Mouse (Mus musculus) heart, adult 2 months (tissue): ENCODE results near the gene Paqr4. TPM values are rescaled to one million over a fixed set of nuclear protein-coding genes. Genes with fewer than 3 reads are reported as not detected.
A peak's percentile ranks its signal among the peaks of the same experiment; 100 is the strongest.

ENCODE experiments used
- DNase-seq, 2 experiments: peaks; one replicate each; pipeline ENCODE4 v3.0.0; 2021
- H3K27ac ChIP-seq: fragments of 200-600 bp; 2 replicates; pipeline ENCODE4 v1.8.1; 2022
- H3K27me3 ChIP-seq: fragments of 200-500 bp; 2 replicates; pipeline ENCODE4 v1.6.1; 2012; ENCODE audit warnings: mild to moderate bottlenecking, low read length, inconsistent platforms, mixed read lengths; ENCODE audit not compliant: control insufficient read depth, insufficient read depth
- H3K36me3 ChIP-seq: fragments of 200-500 bp; 2 replicates; pipeline ENCODE4 v1.6.1; 2012; ENCODE audit warnings: low read length, inconsistent platforms; ENCODE audit not compliant: control insufficient read depth, insufficient read depth
- H3K4me1 ChIP-seq: fragments of 200-500 bp; 2 replicates; pipeline ENCODE4 v1.6.1; 2011; ENCODE audit warnings: low read length; ENCODE audit not compliant: control insufficient read depth, insufficient read depth
- H3K4me3 ChIP-seq: fragments of 200-600 bp; 2 replicates; pipeline ENCODE4 v1.8.1; 2022
- H3K79me2 ChIP-seq: fragments of 200-500 bp; replicated peaks from 2 replicates; pipeline ENCODE4 v1.6.1; 2012; ENCODE audit warnings: mild to moderate bottlenecking, inconsistent platforms, low read length, moderate library complexity, mixed read lengths; ENCODE audit not compliant: control insufficient read depth, insufficient read depth
- H3K9ac ChIP-seq: fragments of 200-500 bp; 2 replicates; pipeline ENCODE4 v1.6.1; 2012; ENCODE audit warnings: low read depth, mild to moderate bottlenecking, control low read depth, inconsistent platforms, low read length, mixed read lengths
- CTCF ChIP-seq: fragments of 200-600 bp; IDR thresholded peaks from 2 replicates; pipeline ENCODE4 v1.8.1; 2022; ENCODE audit warnings: antibody characterized with exemption, mild to moderate bottlenecking, moderate library complexity
- EP300 ChIP-seq: fragments of 200-500 bp; IDR thresholded peaks from 2 replicates; pipeline ENCODE4 v1.6.1; 2011; ENCODE audit warnings: low read depth, low read length, control low read depth; ENCODE audit not compliant: insufficient read depth
- POLR2A ChIP-seq: fragments of 200-500 bp; IDR thresholded peaks from 2 replicates; pipeline ENCODE4 v1.6.1; 2011; ENCODE audit warnings: mild to moderate bottlenecking, low read depth, low read length, control low read depth; ENCODE audit not compliant: insufficient read depth
- WGBS: fragments of 180-500 bp; shearing (Covaris S2); methylation state at CpG from one replicate; pipeline ENCODE4 v1.1.7; 2018; 5-methylcytosine and 5-hydroxymethylcytosine counted together
- intact Hi-C: fragments of 180-260 bp; cut with DNase I; formaldehyde crosslinking; loops from one replicate; pipeline ENCODE4 v1.15.1; 2025
- polyA plus RNA-seq: library from polyadenylated mRNA; depleted of rRNA; stranded (reverse); fragments of >200 nt; gene quantifications from 2 replicates; pipeline ENCODE4 v1.2.3, GENCODE M21; 2012
- total RNA-seq, 2 experiments: library from RNA; stranded (reverse); gene quantifications; 2 replicates each; pipeline ENCODE4 v1.2.3; 2021

Gene Paqr4
- total and polyA plus RNA-seq, 3 experiments, result 25.5 to 30.7 (median 27.2) TPM

DNA sequence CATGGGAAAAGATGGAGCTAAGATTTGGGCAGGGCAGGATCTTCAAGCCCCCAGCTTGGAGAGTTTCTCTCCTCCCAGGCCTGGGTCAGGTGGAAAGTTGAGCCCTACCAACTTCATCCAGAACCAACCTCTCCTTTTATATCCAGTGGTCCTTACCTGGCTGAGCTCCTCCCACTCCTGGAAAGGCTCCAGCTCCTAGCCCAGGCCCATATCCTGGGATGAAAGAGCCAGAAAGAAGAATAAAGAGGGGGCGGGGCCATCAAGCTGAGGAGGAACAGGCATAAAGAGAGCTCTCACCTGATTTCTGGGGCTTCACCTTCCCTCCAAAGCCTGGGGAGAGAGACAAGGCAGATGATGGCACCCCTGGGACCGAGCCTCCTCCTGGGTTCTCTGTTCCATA is 23.7 kb downstream of the Paqr4 start:
- H3K27me3 ChIP-seq, result no peaks in the 10 kb centered on the region
- no peak overlapping the region for H3K27ac ChIP-seq
- no peak overlapping the region for H3K9ac ChIP-seq
- 56% methylated on average over 2 of the region's 2 CpGs for WGBS
- no peak overlapping the region for H3K4me3 ChIP-seq
- intact Hi-C loops, result no loop called here
- DNase-seq, result no peak
- no peaks in the 10 kb centered on the region for H3K79me2 ChIP-seq
- no peak for TF ChIP-seq EP300
- TF ChIP-seq POLR2A, result no peak
- no peak for TF ChIP-seq CTCF
- no peaks in the 10 kb centered on the region for H3K4me1 ChIP-seq
- no peaks in the 10 kb centered on the region for H3K36me3 ChIP-seq

DNA sequence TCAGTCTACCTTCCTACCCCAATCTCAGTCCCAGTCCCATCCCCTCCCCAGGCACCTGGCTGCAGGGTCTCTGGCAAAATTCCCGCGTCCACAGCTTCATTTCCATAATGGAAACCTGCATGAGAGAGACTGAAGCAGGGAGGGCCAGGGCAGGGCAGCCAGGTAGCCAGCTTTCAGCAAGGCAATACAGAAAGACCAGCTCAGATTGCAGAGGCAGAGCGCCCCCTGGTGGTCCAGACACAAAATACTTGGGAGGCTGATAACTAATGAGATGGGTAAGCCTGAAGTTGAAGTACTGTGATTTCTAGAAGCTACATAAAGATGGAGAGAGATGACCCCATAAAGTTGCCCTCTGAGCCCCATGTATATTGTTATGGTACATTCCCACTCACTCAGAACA is 34.5 kb downstream of the Paqr4 start:
- no peaks in the 10 kb centered on the region for H3K36me3 ChIP-seq
- H3K27ac ChIP-seq, result no peak overlapping the region
- no peaks in the 10 kb centered on the region for H3K27me3 ChIP-seq
- no peak overlapping the region for H3K4me3 ChIP-seq
- DNase-seq, result peak; percentile 64 to 81
- TF ChIP-seq EP300 (no peak), CTCF (peak; percentile 96), POLR2A (no peak)
- H3K4me1 ChIP-seq, result no peaks in the 10 kb centered on the region
- no peak overlapping the region for H3K9ac ChIP-seq
- WGBS, result 4% methylated on average over 3 of the region's 3 CpGs
- intact Hi-C loops, result loop anchor here (2.0 kb wide), 1 partner anchor 45 kb away; the partner anchor contains the start of gene Bicdl2
- H3K79me2 ChIP-seq, result no peaks in the 10 kb centered on the region

DNA sequence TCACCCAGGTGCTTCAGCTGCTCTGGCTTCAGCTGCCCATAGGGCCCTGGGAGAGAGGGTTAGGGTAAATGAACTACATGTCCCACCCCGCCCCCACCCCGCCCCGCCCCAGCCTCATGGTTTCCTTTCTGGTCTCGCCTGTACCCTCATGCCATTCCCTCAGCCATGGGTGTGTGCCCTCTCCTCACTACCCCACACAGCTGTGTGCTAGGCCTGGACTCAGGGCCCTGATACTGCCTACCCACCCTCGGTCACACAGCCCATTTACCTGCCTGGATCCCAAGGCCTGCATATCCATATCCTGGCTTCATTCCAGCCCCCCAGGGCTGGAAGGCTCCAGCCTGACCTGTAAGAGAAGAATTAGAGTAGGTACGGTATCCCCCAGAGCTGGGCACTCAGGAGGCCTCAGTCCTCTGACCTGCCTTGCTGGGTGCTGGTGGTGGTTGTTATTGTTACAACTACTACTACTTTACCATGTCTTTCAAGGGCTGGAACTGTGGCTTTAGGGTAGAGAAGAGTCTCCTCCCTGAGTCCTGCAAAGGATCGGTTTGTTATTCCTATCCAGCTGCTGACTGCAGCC is 35.1 kb downstream of the Paqr4 start:
- H3K27ac ChIP-seq, result no peak overlapping the region
- no peak overlapping the region for H3K4me3 ChIP-seq
- H3K36me3 ChIP-seq, result no peaks in the 10 kb centered on the region
- no peaks in the 10 kb centered on the region for H3K79me2 ChIP-seq
- intact Hi-C loops, result loop anchor here (2.0 kb wide), 2 partner anchors 45 to 135 kb away; partner anchors contain the start of gene Bicdl2
- DNase-seq, result no peak
- TF ChIP-seq CTCF, result no peak
- no peak for TF ChIP-seq EP300
- no peak for TF ChIP-seq POLR2A
- 83% methylated on average over 7 of the region's 7 CpGs for WGBS
- no peak overlapping the region for H3K9ac ChIP-seq
- no peaks in the 10 kb centered on the region for H3K4me1 ChIP-seq
- no peaks in the 10 kb centered on the region for H3K27me3 ChIP-seq

DNA sequence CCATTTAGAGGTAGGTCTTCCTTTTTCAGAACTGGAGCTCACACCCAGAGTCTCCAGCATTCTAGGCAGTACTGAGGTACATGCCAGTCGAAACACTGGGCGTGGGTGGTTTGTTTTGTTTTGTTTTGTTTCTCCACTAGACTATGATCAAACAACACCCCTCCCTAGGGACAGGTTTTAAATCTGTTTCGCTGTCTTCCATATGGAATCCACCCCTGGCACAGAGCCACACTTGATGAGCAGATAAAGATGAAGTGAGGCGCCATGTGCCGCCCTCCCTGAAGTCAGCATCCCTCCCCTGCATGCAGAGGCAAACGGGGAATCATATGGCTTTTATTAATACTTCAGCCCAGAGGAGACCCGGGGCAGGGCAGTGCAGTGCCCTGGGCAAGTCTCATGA is 35.9 kb downstream of the Paqr4 start:
- H3K27ac ChIP-seq, result no peak overlapping the region
- TF ChIP-seq POLR2A, result no peak
- no peak for TF ChIP-seq EP300
- TF ChIP-seq CTCF, result no peak
- H3K27me3 ChIP-seq, result no peaks in the 10 kb centered on the region
- intact Hi-C loops, result loop anchor here (2.0 kb wide), 1 partner anchor 134 kb away; no protein-coding TSS in a partner anchor
- 44% methylated on average over 7 of the region's 7 CpGs for WGBS
- peaks cover 2% of the 10 kb centered on the region; the same call in 1 of the 2 replicates for H3K4me1 ChIP-seq
- no peak overlapping the region for H3K4me3 ChIP-seq
- H3K79me2 ChIP-seq, result no peaks in the 10 kb centered on the region
- no peak overlapping the region for H3K9ac ChIP-seq
- no peaks in the 10 kb centered on the region for H3K36me3 ChIP-seq
- DNase-seq, result no peak

DNA sequence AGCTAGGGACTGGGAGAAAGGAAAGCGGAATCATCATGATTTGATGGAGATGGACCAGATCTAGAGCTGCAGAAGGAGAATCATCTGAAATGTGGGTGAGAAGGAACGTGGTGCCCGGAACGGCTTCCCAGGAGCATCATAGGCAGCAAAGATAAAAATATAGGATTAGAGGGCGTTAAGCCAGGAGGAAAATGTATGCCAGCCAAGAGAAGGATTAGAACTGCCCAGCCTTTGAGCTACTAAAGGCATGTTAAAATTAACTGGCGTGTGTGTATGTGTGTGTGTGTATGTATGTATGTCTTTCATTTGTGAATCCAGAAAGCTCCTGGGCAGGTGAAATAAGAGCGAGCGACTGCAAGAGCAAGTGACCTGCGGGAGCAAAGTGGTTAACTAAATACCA is 37.4 kb downstream of the Paqr4 start:
- Histone ChIP-seq H3K4me3 (no peak overlapping the region), H3K27me3 (no peaks in the 10 kb centered on the region), H3K79me2 (no peaks in the 10 kb centered on the region), H3K9ac (no peak overlapping the region), H3K4me1 (peaks cover 2% of the 10 kb centered on the region; the same call in 1 of the 2 replicates), H3K27ac (no peak overlapping the region), H3K36me3 (no peaks in the 10 kb centered on the region)
- no peak for DNase-seq
- intact Hi-C loops, result loop anchor here (2.0 kb wide), 1 partner anchor 72 kb away; no protein-coding TSS in a partner anchor
- TF ChIP-seq POLR2A, result no peak
- 79% methylated on average over 9 of the region's 9 CpGs for WGBS

DNA sequence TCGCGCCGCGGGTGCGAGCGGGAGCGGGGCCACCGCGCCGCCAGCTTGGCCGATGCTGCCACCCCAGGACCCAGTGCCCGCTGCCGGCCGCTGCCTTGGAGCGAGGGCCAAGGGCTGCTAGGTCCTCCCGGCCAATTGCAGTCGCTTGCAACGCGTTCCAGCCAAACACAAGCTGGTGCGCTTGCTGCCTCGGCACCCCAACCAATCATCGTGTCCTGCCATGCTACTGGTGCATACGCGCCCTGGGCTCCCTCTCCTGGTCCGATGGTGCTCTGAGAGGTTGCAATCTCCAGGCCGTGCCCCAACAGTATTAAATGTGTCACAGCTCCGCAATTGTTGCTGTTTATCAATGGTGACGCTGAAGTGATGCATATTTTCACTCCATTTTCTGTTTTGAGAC is 40.6 kb downstream of the Paqr4 start:
- Histone ChIP-seq H3K27ac (peak overlapping the region; percentile 72), H3K27me3 (no peaks in the 10 kb centered on the region), H3K9ac (peak overlapping the region; percentile 76), H3K4me1 (peaks cover 2% of the 10 kb centered on the region; the same call in 1 of the 2 replicates), H3K79me2 (no peaks in the 10 kb centered on the region), H3K36me3 (no peaks in the 10 kb centered on the region), H3K4me3 (peak overlapping the region; percentile 63)
- WGBS, result under 1% methylated on average over 28 of the region's 28 CpGs
- DNase-seq, result peak; percentile 85 to 92
- TF ChIP-seq CTCF (peak; percentile 91), POLR2A (peak; percentile 41; the same call in 1 of the 2 replicates), EP300 (0 out of 2 replicates have a peak, but pooled peaks have one; percentile 42)
- intact Hi-C loops, result no loop called here
